Mouse (Mus musculus): ENCODE measurements at regions not wholly inside any gene's neighbourhood (a gene's known extent, or its start where the extent isn't known, plus 50 kb on each side); places are given as distances from the start of the nearest gene placed in this dataset.

DNA sequence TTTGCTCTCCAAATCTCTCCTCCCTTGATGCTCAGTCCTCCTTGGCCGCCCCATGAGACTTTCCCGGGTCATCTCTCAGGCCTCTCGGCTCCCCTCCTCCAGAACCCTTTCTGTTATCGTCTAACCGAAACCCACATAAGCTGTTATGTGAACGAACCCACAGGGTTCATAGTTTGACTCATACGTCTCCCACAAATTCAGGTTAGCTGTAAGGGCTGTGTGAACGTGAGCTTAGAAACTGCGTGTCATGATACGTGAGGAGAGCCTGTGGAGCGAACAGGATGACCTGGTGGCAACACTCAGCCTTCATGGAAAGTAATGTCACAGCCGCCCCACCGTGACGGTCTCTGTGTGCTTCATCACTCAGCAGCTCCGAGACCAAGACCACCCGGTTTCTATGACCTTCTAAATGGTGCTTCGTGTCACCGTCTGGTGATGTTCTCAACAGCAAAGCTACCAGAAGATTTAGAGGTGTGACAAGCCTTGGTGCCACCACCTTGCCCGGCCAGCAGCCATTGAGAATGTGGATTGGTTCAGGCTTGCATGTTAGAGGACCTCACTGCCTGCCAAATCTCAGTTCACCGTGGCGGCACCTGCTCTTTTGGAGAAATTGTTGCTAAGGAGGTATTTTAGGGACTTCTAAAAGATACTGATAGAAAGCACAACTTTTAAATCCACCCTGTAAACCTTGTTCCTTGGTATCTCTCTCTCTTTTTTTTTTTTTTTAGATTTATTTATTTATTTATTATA lies 107.4 kb downstream of the Ets2 start:
- TF ChIP-seq POLR2A (IDR thresholded peaks at IDR 0.05; ENCODE audit: borderline replicate concordance, insufficient read depth, low read length) (no peak), CTCF (IDR thresholded peaks at IDR 0.05; ENCODE audit: borderline replicate concordance, insufficient read depth, low read depth, low read length) (no peak)
